Mouse (Mus musculus): ENCODE results near the gene Hyls1.
"Not testable (repeated sequence)": the region's sequence is repeated elsewhere in the genome, so short reads cannot be mapped to it uniquely, and the experiment has no call there.

Gene Hyls1

GRCm38 (mm10) chr9:35569571-35570534 lies at the start of gene Hyls1, which contains the start of gene Pate2:
Gene Hyls1 (minus strand): TSS chr9:35570398.
Gene Pate2 (plus strand): TSS chr9:35570284.
- DNase-seq (ENCODE audit: low read depth): peak; percentile 97

GRCm38 (mm10) chr9:35616784-35617183 lies 46.6 kb upstream of the Hyls1 start:
- DNase-seq (ENCODE audit: low read depth): not testable (repeated sequence)

- peak; percentile 18 for DNase-seq (ENCODE audit: low read depth)
Observed at GRCm38 (mm10) chr9:35614005-35614404, 43.8 kb upstream of the Hyls1 start.

- no peak for DNase-seq (ENCODE audit: low read depth)
Observed at GRCm38 (mm10) chr9:35611841-35612240, 41.6 kb upstream of the Hyls1 start, which contains the start of gene Pate4. Gene Pate4 (minus strand): TSS chr9:35611941.

GRCm38 (mm10) chr9:35607647-35608405 lies 37.6 kb upstream of the Hyls1 start:
- no peak for DNase-seq (ENCODE audit: low read depth)

GRCm38 (mm10) chr9:35592903-35593302 lies 22.7 kb upstream of the Hyls1 start:
- peak; percentile 57 for DNase-seq (ENCODE audit: low read depth)

GRCm38 (mm10) chr9:35587674-35588073 lies 17.5 kb upstream of the Hyls1 start:
- DNase-seq (ENCODE audit: low read depth): no peak

- DNase-seq (ENCODE audit: low read depth): no peak
Observed at GRCm38 (mm10) chr9:35574416-35574815, 4.2 kb upstream of the Hyls1 start.

GRCm38 (mm10) chr9:35570663-35571062 lies 465 bp upstream of the Hyls1 start:
- DNase-seq (ENCODE audit: low read depth): no peak

GRCm38 (mm10) chr9:35567995-35568394 lies 2.2 kb downstream of the Hyls1 start:
- no peak for DNase-seq (ENCODE audit: low read depth)

- DNase-seq (ENCODE audit: low read depth): no peak
Observed at GRCm38 (mm10) chr9:35564536-35565240, 5.5 kb downstream of the Hyls1 start.

GRCm38 (mm10) chr9:35561583-35561982 lies 8.6 kb downstream of the Hyls1 start:
- no peak for DNase-seq (ENCODE audit: low read depth)

- DNase-seq (ENCODE audit: low read depth): no peak
Observed at GRCm38 (mm10) chr9:35561076-35561475, 9.1 kb downstream of the Hyls1 start.

GRCm38 (mm10) chr9:35559009-35559890 lies 10.9 kb downstream of the Hyls1 start:
- DNase-seq (ENCODE audit: low read depth): peak; percentile 89

GRCm38 (mm10) chr9:35558257-35559008 lies 11.8 kb downstream of the Hyls1 start, which contains the start of the genes Ddx25 and Pus3:
Gene Ddx25 (minus strand): TSS chr9:35558528.
Gene Pus3 (plus strand): TSS chr9:35558595.
- DNase-seq (ENCODE audit: low read depth): no peak

- no peak for DNase-seq (ENCODE audit: low read depth)
Observed at GRCm38 (mm10) chr9:35556494-35557102, 13.6 kb downstream of the Hyls1 start.

GRCm38 (mm10) chr9:35548455-35548854 lies 21.7 kb downstream of the Hyls1 start:
- no peak for DNase-seq (ENCODE audit: low read depth)

- DNase-seq (ENCODE audit: low read depth): peak; percentile 69
Observed at GRCm38 (mm10) chr9:35546745-35547144, 23.5 kb downstream of the Hyls1 start.

- no peak for DNase-seq (ENCODE audit: low read depth)
Observed at GRCm38 (mm10) chr9:35545704-35546103, 24.5 kb downstream of the Hyls1 start.

- no peak for DNase-seq (ENCODE audit: low read depth)
Observed at GRCm38 (mm10) chr9:35544666-35545065, 25.5 kb downstream of the Hyls1 start.

Data from 416B (cell line).